Mouse (Mus musculus) inflammation-experienced regulatory T-cells, adult 6 months (primary cell): ENCODE results near the gene Ccdc103. TPM values are rescaled to one million over a fixed set of nuclear protein-coding genes. Genes with fewer than 3 reads are reported as not detected.

ENCODE experiments used
- ATAC-seq: one replicate; pipeline ENCODE4 v1.8.0; 2017
- polyA plus RNA-seq, 3 experiments: library from polyadenylated mRNA; unstranded; fragments of 100-300 nt; shearing (Covaris generic); gene quantifications; one replicate each; pipeline ENCODE4 v1.2.1; 2017

The Ccdc103 gene
- polyA plus RNA-seq, 3 experiments from 2014 or later: not detected

DNA sequence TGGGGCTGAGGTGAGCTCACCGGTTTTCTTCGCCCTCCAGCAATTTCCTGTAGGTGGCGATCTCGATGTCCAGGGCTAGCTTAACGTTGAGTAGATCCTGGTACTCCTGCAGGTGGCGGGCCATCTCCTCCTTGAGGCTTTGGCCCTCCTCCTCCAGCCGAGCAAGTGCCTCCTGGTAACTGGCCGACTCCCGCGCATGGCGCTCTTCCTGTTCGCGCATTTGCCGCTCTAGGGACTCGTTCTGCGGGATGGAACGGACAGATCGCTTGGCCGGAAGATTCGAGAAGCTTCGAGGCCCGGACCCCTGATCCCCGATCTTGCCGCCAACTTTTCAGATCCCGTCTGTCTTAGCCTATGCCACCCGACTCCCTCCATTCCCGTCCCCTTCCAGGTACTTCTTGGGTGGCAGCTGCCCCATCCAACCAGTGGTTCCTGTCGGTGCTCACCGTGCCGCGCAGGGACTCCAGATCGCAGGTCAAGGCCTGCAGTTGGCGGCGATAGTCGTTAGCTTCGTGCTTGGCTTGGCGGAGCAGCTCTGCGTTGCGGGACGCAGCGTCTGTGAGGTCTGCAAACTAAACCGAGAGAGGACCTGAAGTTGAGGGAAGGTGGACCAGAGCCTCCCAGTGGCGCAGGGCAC is 12.1 kb downstream of the Ccdc103 start:
- ATAC-seq: peak; percentile 56

- no peak for ATAC-seq
These were observed 13.7 kb downstream of the Ccdc103 start for GRCm38 (mm10) chr11:102894716-102895115.

GRCm38 (mm10) chr11:102895779-102896178 is 14.8 kb downstream of the Ccdc103 start:
- no peak for ATAC-seq

DNA sequence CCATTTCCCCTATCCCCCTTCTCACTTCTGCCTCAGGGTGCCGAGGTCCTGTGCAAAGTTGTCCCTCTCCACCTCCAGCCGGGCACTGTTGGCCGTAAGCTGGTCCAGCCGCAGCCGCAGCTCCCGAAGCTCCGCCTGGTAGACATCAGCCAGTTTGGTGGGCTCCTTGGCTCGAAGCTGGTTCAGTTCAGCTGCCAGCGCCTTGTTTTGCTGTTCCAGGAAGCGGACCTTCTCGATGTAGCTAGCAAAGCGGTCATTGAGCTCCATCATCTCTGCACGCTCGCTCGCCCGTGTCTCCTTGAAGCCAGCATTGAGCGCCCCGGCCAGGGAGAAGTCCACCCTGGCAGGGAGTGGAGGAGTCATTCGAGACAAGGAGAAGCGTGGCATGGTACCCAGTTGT is 15.6 kb downstream of the Ccdc103 start:
- no peak for ATAC-seq

- no peak for ATAC-seq
These were observed 17.4 kb downstream of the Ccdc103 start for GRCm38 (mm10) chr11:102898408-102898807.

- ATAC-seq: no peak
These were observed 19.8 kb downstream of the Ccdc103 start, which contains the start of gene Gfap for GRCm38 (mm10) chr11:102900763-102901162. TSS of gene Gfap (minus strand) at chr11:102900912.

- ATAC-seq: no peak
These were observed 20.2 kb downstream of the Ccdc103 start for GRCm38 (mm10) chr11:102901199-102901598.

GRCm38 (mm10) chr11:102902107-102902506 is 21.1 kb downstream of the Ccdc103 start:
- ATAC-seq: no peak

- ATAC-seq: no peak
These were observed 22.6 kb downstream of the Ccdc103 start for GRCm38 (mm10) chr11:102903654-102904053.

- no peak for ATAC-seq
These were observed 30.4 kb downstream of the Ccdc103 start for GRCm38 (mm10) chr11:102911376-102911775.

DNA sequence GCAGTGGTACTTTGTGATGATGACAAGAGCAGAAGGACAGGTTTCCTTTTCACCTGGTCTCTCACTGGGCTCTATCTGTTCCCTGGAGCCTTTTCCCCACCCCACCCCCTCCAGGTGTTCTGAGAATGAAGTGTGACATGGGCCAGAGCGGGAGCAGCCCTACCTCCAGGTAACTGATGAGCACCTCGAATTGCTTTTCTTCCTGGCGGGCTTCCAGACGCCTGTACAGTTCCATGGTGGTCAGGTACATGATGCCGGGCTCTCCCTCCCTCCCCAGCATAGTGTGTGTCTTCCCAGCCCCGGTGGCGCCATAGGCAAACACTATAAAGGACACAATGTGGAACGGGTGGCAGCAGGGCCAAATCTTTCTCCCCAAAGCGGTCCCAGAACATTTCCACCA is 34.4 kb downstream of the Ccdc103 start:
- no peak for ATAC-seq

GRCm38 (mm10) chr11:102918077-102918476 is 37.1 kb downstream of the Ccdc103 start:
- no peak for ATAC-seq

DNA sequence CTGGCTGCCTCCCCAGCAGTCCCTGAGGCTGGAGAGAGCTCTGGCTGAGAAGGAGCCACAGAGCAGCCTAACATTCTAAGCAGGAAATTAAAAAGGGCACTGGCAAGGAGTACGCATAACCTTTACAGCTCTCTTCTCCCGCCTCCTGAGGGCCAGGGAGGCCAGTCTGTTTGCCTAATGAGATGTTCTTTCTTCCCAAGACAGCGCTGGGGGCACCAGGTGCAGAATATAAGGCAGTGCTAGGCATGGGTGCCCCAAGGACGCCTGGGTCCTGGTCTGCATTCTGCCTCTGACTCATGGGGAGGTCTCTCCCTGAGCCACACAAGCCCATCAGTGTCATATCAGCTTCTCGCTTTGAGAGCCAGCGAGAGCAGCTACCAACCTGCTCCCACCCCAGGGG is 40.5 kb downstream of the Ccdc103 start:
- no peak for ATAC-seq

DNA sequence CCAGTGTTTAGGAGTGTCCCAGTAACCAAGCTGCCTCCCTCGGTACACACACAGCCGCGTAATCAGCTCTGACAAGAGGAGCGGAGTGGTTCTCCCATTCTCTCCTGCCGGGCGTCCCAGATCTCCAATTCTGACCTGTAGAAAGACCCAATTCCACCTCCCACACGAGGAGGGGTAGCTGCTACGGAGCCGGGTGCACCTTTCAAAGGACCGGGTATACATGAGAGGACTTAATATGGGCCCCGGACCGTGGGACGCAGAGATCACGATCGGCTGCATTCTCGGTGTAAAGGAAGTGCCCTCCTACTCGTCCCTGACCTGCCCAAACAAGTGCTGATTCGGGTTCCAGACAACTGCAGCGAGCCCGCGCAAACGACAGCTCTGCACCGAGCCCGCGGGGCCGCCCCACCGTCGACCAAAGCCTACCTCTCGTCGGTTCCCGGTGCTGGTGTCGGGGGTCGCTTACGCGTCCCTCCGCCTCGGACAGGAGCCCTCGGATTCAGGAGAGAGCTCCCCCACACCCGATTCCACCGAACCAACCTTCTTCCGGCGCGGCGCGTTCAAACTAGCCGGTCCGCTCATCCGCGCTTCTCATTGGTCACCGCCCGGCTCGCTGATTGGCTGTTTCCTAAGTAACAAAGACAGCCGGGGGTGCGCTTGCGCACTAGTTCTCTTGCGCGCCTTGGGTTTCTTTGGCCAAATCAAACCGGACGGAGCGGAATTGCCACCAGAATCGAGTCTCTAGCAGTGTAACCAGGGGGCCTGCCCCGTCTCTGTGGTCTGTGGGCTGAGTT is 43.8 kb downstream of the Ccdc103 start, which contains the start of gene Kif18b:
Gene Kif18b, minus strand, starts transcription at position 568 of the 794 bp plus-strand sequence.
- peak; percentile 96 for ATAC-seq

- ATAC-seq: peak; percentile 57
These were observed 44.3 kb downstream of the Ccdc103 start for GRCm38 (mm10) chr11:102925351-102925717.

DNA sequence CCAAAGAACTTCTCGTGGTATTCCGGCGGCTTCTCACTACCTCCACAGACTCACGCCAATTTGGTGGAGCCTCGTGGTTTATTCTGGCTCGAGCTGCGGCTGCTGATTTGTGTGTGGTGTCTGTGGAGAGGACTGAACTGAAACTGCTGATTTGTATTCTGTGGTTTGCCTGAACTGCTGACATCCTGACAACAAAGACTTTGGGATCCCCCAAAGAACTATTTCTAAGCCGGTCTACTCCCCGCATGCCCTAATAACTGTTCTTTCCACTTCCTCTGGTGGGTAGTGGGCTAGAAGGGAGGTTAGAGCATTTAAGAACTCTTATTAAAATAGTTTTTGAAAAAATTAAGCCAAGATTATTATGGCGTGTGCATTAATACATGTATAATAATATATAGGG is 49.7 kb downstream of the Ccdc103 start:
- ATAC-seq: no peak

Other genes with a start within 250 kb of the Ccdc103 start
- under 1 TPM in 2 of 3 experiments, not detected in 1; 0.08 to 0.20 TPM for gene Meioc, start 217.5 kb upstream of the Ccdc103 start, polyA plus RNA-seq
- 10 to 100 TPM; 29.0 to 41.4 (median 40.1) TPM for gene Ccdc43, start 183.4 kb upstream of the Ccdc103 start, polyA plus RNA-seq
- under 1 TPM in 1 of 3 experiments, not detected in 2; 0.20 TPM for gene Adam11, start 119.8 kb upstream of the Ccdc103 start, polyA plus RNA-seq
- gene Gjc1, start 61.5 kb upstream of the Ccdc103 start, polyA plus RNA-seq: not detected
- not detected for gene Higd1b, start 45.4 kb upstream of the Ccdc103 start, polyA plus RNA-seq
- 100 to 1,000 TPM; 111 to 148 (median 126) TPM for gene Eftud2, start 219 bp upstream of the Ccdc103 start, polyA plus RNA-seq
- not detected for gene Fam187a, start 4.0 kb downstream of the Ccdc103 start, polyA plus RNA-seq
- gene Gfap, start 19.7 kb downstream of the Ccdc103 start, polyA plus RNA-seq: not detected
- gene Kif18b, start 43.9 kb downstream of the Ccdc103 start, polyA plus RNA-seq: 1 to 10 TPM in 1 of 3 experiments, under 1 TPM in 2; 0.56 to 8.2 (median 0.61) TPM
- not detected for gene C1ql1, start 65.5 kb downstream of the Ccdc103 start, polyA plus RNA-seq
- 100 to 1,000 TPM in 2 of 3 experiments, 10 to 100 TPM in 1; 63.6 to 113 (median 106) TPM for gene Nmt1, start 147.0 kb downstream of the Ccdc103 start, polyA plus RNA-seq
- 10 to 100 TPM; 19.9 to 27.5 (median 25.4) TPM for gene Dcakd, start 147.1 kb downstream of the Ccdc103 start, polyA plus RNA-seq
- gene Plcd3, start 220.5 kb downstream of the Ccdc103 start, polyA plus RNA-seq: not detected
- gene Acbd4, start 220.5 kb downstream of the Ccdc103 start, polyA plus RNA-seq: 10 to 100 TPM; 21.5 to 28.5 (median 25.4) TPM
- gene Hexim1, start 235.0 kb downstream of the Ccdc103 start, polyA plus RNA-seq: 1 to 10 TPM; 3.0 to 3.7 (median 3.5) TPM